Mouse (Mus musculus) cerebellum, postnatal 10 days (tissue): ENCODE measurements around the gene Lgals3.
A peak's percentile ranks its signal among the peaks of the same experiment; 100 is the strongest.

Experiments used
- DNase-seq, 2 experiments: peaks; one replicate each; pipeline ENCODE4 v3.0.0; 2021; ENCODE audit warnings: mixed read lengths in 2 of 2

Lgals3 gene

GRCm38 (mm10) chr14:47370790-47371189 lies 3.2 kb downstream of the Lgals3 start:
- DNase-seq, result peak; percentile 63 to 75

- DNase-seq, result no peak
Observed at GRCm38 (mm10) chr14:47371689-47372088, 4.1 kb downstream of the Lgals3 start.

DNA sequence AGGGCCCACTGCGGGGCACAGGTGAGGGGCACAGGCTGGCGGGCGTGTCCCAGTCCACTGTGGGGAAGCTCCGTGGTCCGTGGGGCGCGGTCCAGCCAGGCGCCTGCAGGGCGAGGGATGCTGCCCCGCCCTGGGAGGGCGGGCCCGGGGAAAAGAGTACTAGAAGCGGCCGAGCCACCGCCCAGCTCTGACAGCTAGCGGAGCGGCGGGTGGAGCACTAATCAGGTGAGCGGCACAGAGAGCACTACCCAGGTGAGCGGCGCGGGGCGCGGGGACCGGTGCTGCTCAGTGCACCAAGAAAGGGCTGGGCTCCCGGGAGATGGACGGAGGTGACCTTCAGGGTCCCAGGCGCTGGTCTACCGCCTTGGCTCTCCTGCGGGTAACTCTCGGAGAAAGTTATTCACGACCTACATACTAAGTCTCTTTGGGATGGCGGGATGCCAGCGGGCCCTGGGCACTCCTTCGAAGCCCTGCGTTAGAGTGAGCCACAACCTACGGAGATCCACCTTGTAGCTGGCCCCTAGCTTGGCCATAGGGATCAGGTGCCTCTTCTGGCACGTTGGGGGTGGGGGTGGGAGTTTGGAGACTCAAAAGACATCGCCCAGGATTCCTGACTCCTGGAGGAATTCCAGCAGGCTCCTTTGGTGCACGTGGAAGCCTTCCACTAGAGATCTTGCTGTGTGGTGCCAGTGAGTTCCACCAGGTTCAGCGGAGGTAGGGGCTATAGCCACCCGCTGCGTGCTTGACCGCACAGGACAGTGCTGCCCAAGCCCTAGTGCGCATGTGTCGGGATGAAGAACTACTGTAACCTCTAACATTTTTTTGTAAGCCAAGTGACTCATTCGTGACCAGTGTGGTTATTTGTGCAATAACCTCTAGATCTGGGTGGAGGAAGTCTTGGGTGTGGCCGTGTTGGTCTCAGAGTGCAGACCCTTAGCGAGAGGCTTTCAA lies 6.5 kb downstream of the Lgals3 start:
- DNase-seq, result peak; percentile 43 to 49

GRCm38 (mm10) chr14:47376526-47376925 lies 9.0 kb downstream of the Lgals3 start:
- DNase-seq, result no peak

- DNase-seq, result no peak
Observed at GRCm38 (mm10) chr14:47378336-47378735, 10.8 kb downstream of the Lgals3 start.

DNA sequence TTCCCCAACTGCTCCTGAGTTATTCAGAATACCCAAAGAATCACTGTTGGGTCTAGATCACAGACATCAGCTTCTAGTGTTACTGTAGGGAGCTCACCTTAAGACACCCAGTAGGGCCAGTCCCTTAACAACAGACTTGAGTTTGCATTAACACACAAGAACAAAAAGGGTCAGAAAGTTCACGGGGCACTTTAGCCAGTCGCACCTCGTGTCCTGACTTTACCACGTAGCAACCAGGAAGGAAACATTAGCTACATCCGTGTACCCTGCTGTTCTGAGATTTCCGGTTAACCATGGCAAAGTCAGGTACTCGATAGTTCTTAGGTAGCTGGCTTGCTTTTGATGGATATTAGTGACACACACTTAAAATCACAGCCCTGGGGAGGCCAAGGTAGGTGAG lies 16.4 kb downstream of the Lgals3 start:
- DNase-seq, result no peak

DNA sequence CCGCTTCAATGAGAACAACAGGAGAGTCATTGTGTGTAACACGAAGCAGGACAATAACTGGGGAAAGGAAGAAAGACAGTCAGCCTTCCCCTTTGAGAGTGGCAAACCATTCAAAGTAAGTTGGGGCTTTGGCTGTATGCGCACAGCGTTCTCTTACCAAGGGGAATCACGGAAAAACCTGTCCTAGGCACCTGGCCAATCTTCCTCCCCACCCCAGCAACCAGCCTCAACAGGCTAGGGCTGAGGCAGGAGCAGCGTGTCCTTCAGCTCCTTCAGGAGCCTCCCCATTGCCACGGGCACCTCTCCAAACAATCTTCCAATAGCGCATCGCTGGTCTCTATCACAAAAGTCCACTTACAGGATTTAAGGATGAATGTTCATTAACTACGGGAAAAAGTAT lies 17.1 kb downstream of the Lgals3 start:
- no peak for DNase-seq

GRCm38 (mm10) chr14:47386125-47386524 lies 18.6 kb downstream of the Lgals3 start:
- no peak for DNase-seq

DNA sequence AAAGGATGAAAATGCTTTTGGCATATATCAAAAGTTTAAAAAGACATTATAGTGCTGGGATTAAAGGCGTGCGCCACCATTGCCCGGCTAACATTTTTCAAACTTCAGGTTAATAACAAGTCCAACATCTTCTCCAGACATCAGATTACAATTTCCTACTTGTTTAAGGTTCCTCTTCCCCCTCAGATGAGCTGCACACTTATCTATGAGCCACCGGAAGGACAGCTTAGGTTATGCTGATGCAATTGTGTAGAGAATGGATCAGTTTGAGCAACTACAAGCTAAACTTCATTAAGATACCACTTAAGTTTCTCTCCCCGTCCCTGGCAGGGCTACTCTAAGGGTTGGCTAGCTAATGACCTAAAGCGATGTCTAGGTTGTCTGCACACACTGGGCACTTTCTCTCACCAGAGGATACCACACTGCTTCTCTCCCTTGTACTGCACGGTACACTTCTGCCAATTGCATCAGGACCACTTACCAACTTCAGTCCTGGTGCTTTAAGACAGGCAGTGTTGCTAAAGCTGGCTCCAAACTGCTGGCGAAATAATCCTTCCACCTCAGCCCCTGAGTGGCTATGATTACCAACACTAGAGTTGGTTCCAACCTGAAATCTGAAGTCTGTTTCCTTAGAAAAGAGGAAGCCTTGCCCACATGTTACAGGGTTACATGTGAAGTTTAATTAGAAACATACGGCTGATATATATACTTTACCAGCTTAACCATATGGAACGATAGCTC lies 26.0 kb downstream of the Lgals3 start:
- no peak for DNase-seq

GRCm38 (mm10) chr14:47395007-47395406 lies 27.5 kb downstream of the Lgals3 start:
- no peak for DNase-seq

DNA sequence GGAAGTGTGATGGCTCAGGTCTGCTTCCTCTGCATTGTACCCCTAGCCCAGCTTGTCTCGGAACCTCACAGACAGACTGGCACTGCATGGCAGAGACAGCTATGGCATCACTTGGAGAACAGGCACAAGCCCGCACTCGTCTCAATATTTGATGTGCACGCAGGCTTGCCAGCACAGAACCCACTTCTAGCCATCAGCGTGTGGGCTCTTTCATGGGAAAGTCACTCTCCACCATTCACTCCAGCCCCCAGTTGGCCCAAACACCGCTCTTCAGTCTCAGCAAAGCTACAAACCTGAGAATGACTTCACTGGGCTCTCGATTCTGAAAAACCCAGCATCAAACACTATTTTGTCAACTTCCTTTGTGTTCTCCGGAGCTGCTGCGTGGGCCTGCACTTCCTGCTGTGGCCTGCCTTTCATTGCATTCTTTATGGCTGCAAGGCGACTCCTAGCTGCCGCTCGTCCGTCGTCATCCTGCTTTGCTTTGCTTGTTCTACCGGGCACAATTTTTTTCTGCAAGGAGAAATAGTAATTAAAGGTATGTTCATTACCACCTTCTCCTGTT lies 28.0 kb downstream of the Lgals3 start:
- peak; percentile 10 to 20 for DNase-seq

- DNase-seq, result peak; percentile 64 to 81
Observed at GRCm38 (mm10) chr14:47396165-47396652, 28.7 kb downstream of the Lgals3 start.

DNA sequence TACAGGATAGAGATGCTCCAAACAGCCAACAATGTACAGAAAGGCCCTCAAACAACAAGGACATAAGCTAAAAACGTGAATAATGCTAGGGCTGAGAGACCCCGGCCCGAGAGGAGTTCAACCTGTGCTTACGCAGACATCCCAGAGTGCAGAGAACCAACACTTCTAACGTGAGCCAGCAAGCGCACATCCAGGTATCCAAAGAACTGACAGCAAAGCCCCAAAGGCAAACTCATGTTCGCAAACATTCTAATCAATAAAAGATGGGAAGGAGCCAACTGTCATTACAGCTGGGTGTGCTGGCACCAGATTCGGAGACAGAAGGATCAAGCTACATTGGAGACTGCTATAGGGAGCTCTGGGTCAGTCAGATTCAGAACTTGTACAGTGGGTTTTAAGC lies 35.2 kb downstream of the Lgals3 start:
- no peak for DNase-seq

GRCm38 (mm10) chr14:47406000-47406399 lies 38.4 kb downstream of the Lgals3 start:
- no peak for DNase-seq

GRCm38 (mm10) chr14:47417346-47417745 lies 49.8 kb downstream of the Lgals3 start:
- DNase-seq, result no peak

GRCm38 (mm10) chr14:47417775-47418665 lies 50.5 kb downstream of the Lgals3 start, which contains the start of gene Dlgap5:
Dlgap5 (minus strand) TSS chr14:47418407.
- peak; percentile 95 for DNase-seq

GRCm38 (mm10) chr14:47418666-47418991 lies 51.1 kb downstream of the Lgals3 start:
- DNase-seq, result peak in 1 of 2 experiments; percentile 3

- no peak for DNase-seq
Observed at GRCm38 (mm10) chr14:47419034-47419625, 51.6 kb downstream of the Lgals3 start.

GRCm38 (mm10) chr14:47419723-47420276 lies 52.2 kb downstream of the Lgals3 start:
- peak in 1 of 2 experiments; percentile 10 for DNase-seq

DNA sequence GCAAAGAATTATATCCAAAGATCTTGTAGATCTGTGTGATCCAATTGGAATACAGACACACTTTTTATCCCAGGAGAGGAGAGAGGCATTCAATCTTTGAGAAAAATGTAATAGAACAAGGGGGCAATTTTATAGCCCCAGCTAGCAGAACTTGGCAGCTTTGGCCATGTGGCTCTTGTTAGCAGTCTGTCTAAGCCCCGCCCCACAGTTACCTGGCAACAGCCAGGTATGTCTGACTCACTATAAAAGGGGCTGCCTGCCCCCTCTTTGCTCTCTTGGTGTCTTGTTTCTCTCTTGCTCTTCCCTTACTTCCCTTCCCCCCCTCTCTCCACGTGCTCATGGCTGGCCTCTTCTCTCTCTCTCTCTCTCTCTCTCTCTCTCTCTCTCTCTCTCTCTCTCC lies 54.1 kb downstream of the Lgals3 start:
- no peak for DNase-seq

- DNase-seq, result no peak
Observed at GRCm38 (mm10) chr14:47422466-47422865, 54.9 kb downstream of the Lgals3 start.
